Mouse (Mus musculus) hematopoietic multipotent progenitor cell, adult 10-12 weeks (in vitro differentiated cells): ENCODE measurements around the gene Ccdc61. TPM values are rescaled to one million over a fixed set of nuclear protein-coding genes. Genes with fewer than 3 reads are reported as not detected.

Experiments
- polyA plus RNA-seq: library from polyadenylated mRNA; stranded (reverse); fragments of >175 nt; gene quantifications from 2 replicates; pipeline ENCODE4 v1.2.3, GENCODE M21; 2012; ENCODE audit warnings: low replicate concordance

Gene Ccdc61
- 62.1 and 110 TPM in 2 replicates for polyA plus RNA-seq

DNA sequence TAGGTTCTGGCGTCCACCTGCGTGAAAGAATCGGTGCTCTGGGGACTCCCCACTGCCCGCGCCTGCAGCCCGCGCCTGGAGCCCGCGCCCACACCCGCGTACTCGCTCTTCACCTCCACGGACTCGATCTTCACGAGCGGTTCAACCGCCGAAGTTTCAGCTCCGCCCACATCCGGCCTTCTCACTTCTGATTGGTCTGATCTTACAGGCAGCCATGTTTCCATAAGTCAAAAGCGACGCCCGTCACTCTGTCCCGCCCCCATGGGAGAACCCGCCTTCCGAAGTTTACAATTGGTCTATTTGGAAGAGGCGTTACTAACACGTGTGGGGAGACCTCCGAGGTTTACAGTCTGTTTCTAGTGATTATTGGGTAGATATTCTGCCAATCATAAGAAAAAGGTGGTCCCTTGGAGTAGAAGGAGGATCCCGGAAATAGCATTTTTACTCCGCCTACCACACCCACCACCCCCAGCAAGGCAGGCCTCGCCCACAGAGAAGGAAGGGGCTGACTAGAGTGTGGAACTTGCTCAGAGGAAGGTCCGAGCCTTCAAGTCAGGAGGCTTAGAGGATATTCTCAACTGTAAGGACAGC, at the start of gene Ccdc61:
Gene Ccdc61 (minus strand): TSS at position 175 of the 591 bp plus-strand sequence.

GRCm38 (mm10) chr7:18925162-18925938, 15.1 kb upstream of the Ccdc61 start, which contains the start of gene Nova2:
TSS of gene Nova2 (plus strand) at chr7:18925888.

DNA sequence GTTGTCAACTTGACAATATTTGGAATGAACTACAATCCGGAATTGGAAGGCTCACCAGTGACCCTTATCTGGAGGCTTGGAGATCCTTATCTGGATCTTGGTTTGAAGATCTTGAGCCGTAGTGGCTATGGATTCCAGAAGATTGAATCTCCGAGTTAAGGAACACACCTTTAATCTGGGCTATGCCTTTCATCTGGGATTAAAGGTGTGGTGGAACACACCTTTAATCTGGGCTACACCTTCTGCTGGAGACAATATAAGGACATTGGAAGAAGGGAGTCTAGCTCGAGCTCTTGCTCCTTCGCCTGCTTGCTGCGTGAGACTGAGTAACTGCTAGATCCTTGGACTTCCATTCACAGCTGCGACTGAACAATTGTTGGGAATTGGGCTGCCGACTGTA, 39.2 kb downstream of the Ccdc61 start, which contains the start of gene Pglyrp1:
Gene Pglyrp1 (plus strand): TSS at position 301 of the 400 bp plus-strand sequence.

Other genes starting within 250 kb of the Ccdc61 start
- not detected in 2 replicates for gene Psg20, start 224.2 kb downstream of the Ccdc61 start, polyA plus RNA-seq
- gene Psg22, start 192.3 kb downstream of the Ccdc61 start, polyA plus RNA-seq: not detected in 2 replicates
- gene Psg19, start 111.9 kb downstream of the Ccdc61 start, polyA plus RNA-seq: not detected in 2 replicates
- not detected in 2 replicates for gene Psg17, start 88.8 kb downstream of the Ccdc61 start, polyA plus RNA-seq
- 0.06 TPM in 1 of 2 replicates, not detected in the other for gene Mill2, start 70.4 kb downstream of the Ccdc61 start, polyA plus RNA-seq
- 59.9 and 79.7 TPM in 2 replicates for gene Pglyrp1, start 39.1 kb downstream of the Ccdc61 start, polyA plus RNA-seq
- 0.02 and 0.20 TPM in 2 replicates for gene Nova2, start 15.5 kb upstream of the Ccdc61 start, polyA plus RNA-seq
- gene Nanos2, start 77.0 kb upstream of the Ccdc61 start, polyA plus RNA-seq: not detected in 2 replicates
- 3.4 and 13.9 TPM in 2 replicates for gene Mypop, start 80.8 kb upstream of the Ccdc61 start, polyA plus RNA-seq
- gene Irf2bp1, start 93.6 kb upstream of the Ccdc61 start, polyA plus RNA-seq: 75.0 and 178 TPM in 2 replicates
- not detected in 2 replicates for gene Foxa3, start 113.1 kb upstream of the Ccdc61 start, polyA plus RNA-seq
- 121 and 207 TPM in 2 replicates for gene Sympk, start 114.0 kb upstream of the Ccdc61 start, polyA plus RNA-seq
- not detected in 2 replicates for gene Rsph6a, start 144.3 kb upstream of the Ccdc61 start, polyA plus RNA-seq
- gene Dmwd, start 165.8 kb upstream of the Ccdc61 start, polyA plus RNA-seq: 15.1 and 17.4 TPM in 2 replicates
- gene Dmpk, start 173.4 kb upstream of the Ccdc61 start, polyA plus RNA-seq: 18.5 and 28.2 TPM in 2 replicates
- 4.5 and 6.4 TPM in 2 replicates for gene Six5, start 184.2 kb upstream of the Ccdc61 start, polyA plus RNA-seq
- gene Gm4969, start 208.0 kb upstream of the Ccdc61 start, polyA plus RNA-seq: not detected in 2 replicates
- 50.1 and 51.2 TPM in 2 replicates for gene Fbxo46, start 209.4 kb upstream of the Ccdc61 start, polyA plus RNA-seq
- gene Qpctl, start 238.9 kb upstream of the Ccdc61 start, polyA plus RNA-seq: 12.3 and 19.0 TPM in 2 replicates
- 6.7 and 34.5 TPM in 2 replicates for gene Snrpd2, start 239.3 kb upstream of the Ccdc61 start, polyA plus RNA-seq